Mouse (Mus musculus): ENCODE results near the gene Timp2.

Gene Timp2

DNA sequence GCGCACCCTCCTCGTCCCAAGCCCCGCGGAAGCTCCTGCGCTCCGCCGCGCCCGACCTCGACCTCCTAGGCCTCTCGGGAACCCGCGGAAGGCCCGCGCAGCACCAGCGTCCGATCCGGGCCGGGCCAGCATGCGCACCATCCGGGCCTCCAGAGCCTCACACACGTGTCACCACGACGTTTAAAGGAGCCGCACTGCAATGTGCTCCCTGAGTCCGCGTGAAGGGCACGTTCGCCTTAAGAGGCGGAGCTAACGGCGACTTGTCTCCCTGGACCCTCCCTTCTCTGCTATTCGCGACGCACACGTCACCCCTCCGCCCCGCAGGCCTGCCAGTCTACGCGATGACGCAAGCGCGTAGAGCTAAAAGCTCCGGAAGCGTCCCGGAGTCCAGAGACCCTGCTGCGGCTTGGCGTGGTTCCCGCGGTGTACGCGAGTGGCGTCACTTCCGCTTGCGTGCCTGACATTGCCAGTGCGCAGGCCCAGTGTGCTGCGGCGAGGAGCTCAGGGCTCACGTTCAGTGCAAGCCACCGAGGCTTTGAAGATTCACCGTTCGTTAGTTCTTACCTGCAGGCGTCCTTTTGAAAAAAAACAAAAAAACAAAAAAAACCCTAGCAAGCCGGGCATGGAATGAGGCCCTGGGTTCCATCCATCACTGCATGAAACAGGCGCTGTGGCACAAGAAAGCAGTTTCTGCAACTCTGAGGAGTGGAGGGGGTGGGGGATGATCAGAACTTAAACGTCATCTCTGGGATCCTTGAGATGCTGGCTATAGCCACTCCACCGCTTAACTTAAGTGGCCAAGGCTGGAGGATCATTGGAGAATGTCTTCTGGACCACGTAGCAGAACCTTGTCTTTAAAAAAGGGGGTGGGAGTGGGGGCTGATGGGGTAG is 65.3 kb downstream of the Timp2 start, which contains the start of gene Usp36:
Usp36 (minus strand) TSS at position 246 of the 891 bp plus-strand sequence.
- peak; percentile 99 for DNase-seq (ENCODE audit: low spot score)

DNA sequence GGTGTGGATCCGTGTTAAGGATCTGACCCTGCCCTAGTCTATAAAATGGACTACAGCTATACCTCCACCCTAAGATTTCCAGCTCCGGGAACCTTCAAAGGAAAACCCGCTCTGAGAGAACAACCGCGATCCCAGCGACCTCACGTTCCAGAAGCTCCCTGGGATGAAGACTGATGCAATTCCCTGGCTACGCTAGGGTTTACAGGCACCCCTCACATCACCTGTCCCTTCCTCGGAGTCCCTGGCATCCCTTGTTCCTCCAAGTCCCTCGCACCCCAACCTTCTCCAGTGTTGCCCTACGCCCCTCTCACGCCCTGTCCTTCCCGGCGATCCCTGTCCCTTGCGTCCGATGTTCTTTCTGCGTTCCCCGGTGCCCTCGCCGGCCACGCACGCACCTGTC is 66.0 kb downstream of the Timp2 start:
- DNase-seq (ENCODE audit: low spot score), result no peak

DNA sequence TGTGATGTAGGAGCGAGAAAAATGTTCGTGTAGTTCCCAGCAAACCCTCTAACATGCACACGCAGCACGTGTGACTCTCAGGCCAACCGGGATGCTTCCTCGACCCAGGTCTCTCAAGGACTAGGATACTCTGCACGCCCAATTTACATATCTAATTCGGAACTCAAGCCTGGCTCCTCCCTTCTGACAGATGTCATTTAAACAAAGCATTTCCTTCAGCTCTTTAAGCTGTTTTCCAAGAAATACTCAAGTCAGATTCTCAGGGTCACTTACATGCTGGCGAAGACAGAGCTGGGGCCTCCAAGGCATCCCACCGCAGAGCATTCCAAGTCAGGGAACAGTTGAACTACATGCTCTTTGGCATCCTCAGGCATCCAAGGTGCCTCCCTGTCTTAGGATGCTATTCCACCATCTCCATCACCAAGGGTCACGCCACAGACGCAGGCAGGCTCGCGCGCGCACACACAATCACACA is 66.5 kb downstream of the Timp2 start:
- no peak for DNase-seq (ENCODE audit: low spot score)

DNA sequence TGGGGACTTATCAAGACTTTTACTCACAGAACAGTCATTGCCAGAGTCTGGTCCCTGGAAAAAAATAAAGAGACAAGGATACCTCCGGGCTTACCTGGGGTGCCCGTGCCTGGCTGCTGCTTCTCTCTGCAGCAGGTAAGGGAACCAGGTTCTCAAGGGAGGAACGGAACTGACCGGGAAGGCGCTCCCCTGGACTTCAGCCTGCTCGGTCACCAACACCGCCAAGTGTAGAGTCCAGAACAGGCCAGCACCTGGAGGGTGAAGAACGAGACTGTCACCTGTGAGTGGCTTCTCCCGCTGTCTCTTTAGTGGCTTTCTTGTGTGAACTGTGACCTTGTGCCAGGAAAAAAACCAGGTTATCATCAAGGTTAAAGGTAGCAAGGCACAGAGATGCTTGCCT is 68.0 kb downstream of the Timp2 start:
- DNase-seq (ENCODE audit: low spot score), result no peak

DNA sequence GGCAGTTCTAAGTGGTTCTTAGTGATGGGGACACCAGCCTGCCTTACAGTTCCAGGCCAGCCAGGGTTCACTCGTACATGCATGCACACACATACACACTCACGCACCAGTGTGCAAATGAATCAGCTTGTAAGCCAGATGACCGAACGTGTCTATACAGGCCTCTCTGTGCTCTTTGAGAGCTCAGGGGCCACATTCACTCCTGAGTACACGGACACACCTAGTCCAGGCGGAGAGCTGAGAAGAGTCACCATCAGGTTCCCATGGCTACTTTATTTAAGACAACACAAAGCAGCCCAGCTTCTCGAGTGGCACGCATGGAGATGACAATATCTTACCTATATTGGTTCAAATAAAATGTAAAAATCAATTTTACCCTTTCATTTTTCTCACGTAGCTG is 69.1 kb downstream of the Timp2 start:
- no peak for DNase-seq (ENCODE audit: low spot score)

DNA sequence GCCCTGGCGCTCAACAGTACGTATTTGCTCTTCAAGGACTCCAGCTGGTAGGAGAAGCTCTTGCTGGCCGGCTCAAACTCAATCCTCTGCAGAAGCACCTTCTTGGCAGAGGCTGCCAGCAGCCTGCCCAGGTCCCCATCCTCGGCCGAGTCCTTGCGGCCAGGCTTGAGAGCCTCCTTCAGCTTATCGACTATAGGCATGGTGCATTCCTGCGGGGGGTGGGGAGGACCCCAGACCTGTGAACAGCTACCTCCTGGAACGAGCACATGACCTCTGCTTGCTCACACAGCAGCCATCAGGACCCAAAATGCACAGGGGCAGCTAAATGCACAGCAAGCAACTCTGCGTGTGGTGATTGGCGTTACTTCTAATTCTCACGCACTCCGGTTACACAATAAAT is 69.7 kb downstream of the Timp2 start:
- no peak for DNase-seq (ENCODE audit: low spot score)

DNA sequence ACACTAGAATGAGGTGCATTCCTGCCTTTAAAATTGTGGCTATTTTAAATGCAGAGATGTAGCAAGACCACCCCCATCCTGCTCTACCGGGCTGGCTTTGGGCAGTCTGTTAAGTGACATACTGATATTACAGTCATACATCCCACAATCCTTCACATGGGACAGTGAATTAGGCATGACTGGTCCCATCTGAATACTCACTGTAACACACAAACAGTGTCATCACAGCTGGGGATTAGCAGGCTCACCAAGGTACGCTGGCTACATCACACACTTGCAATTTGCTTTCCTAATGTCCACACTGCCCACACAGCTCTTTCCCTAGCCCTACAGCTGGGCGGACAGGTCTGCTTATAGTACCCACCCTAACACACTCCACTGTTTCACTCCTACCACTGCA is 75.3 kb downstream of the Timp2 start:
- DNase-seq (ENCODE audit: low spot score), result no peak

DNA sequence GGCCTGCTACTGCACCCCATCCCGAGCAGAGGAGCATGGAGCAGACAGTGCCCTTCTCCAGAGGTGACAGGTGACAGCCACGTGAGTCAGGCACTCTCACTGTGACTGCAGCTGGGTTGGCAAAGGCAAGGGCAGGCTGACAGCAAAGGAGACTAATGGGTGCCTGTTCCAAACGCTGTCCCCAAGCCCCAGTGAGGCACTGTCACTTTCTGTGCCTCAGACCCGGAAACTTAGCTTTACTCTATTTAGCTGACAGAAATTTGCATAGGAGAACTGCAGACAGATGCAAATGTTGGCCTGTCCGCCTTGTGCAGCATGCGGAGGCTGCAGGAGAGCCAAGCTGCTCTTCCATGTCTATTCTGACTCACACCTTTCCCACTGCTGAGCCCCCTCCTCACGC is 79.2 kb downstream of the Timp2 start:
- DNase-seq (ENCODE audit: low spot score), result no peak

DNA sequence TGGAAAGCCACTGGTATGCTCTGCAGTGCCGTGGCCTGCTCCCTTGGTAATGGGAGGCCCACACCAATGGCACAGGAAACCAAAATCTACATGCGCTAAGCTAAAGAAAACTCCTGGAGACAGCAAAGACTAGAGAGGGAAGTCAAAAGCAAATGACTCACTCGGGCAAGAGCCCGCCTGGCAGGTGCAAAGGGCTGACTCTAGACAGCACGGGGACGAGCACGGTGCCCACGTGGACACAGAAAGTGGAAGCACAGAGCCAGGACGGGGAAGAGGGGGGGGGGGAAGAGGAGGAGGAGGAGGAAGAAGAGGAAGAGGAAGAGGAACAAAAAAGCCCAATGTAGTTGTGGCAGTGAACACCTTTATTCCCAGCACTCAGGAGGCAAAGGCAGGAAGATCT is 80.4 kb downstream of the Timp2 start:
- no peak for DNase-seq (ENCODE audit: low spot score)

DNA sequence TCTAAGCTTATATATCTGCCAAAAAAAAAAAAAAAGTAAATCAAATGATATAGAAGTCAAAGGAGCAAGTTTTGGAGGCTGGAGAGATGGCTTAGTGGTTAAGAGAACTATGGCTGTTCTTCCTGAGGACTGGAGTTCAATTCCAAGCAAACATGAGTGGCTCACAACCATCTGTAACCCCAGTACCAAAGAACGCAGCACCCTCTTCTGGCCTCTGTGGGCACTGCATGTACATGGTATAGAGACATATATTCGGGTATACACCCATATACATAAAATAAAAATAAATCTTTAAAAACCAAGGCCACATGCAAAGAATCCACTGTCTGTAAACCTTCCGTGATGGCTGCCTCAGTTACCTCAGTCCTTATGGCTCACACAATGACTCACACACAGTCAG is 85.7 kb downstream of the Timp2 start:
- no peak for DNase-seq (ENCODE audit: low spot score)

DNA sequence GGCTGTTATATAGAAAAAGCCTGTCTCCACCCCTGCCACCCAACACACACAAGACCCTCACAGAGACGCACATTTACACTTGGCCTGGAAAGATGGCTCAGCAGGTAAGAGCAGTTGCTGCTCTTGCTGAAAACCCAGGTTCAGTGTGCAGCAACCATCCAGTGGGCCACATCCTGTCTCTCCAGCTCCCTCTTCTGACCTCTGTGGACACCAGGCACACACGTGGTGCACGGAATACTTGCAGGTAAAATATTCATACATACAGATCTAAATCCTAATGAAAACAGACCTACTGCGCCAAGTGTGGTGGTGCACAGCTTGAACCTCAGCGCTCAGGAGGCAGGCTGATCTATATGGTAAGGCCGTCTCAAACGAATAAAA is 88.9 kb downstream of the Timp2 start:
- no peak for DNase-seq (ENCODE audit: low spot score)

DNA sequence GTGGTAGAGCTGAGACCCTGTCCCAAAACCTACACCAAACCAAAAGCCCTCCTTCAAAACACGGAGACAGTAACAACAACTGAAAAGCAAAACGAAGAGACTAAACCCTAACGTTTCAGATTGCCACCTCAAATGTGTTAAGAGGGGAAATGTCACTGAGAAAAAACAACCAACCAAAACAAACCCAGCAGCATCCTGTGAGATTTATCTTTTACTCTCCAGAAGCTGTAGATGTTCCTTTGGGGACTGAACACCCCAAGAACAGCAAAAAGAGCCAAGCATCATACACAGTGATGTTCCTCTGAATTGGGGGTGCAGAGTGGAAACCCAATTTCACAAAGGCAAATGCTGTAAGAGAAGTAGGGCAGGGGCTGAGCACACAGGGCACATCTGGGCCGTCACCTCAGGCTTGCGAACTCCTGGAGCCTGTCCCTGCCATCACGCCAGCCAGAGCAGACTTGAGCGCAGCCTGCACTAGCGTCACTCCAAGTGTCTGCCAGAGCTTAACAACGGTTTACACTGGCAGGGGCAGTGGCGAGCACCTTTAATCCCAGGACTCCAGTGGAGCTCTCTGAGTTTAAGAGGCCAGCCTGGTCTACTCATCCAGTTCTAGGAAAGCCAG is 89.4 kb downstream of the Timp2 start:
- DNase-seq (ENCODE audit: low spot score), result no peak

DNA sequence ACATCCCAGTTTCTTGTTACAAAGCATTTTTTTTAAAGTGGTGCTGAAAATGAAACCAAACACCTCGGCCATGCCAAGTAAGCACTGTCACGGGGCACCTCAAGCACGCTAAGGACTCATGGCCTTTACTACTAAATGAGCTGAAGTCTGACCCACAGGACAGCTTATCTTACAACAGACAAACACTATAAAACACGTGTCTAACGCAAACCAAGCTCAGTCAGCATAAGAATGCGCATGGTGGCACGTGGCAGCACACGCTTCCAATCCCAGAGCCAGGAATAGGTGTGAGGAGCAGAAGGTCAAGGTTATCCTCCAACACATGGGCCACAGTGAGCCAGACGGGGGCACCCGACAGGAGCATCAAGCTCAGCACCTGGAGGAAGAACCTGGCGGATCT is 89.9 kb downstream of the Timp2 start:
- no peak for DNase-seq (ENCODE audit: low spot score)

DNA sequence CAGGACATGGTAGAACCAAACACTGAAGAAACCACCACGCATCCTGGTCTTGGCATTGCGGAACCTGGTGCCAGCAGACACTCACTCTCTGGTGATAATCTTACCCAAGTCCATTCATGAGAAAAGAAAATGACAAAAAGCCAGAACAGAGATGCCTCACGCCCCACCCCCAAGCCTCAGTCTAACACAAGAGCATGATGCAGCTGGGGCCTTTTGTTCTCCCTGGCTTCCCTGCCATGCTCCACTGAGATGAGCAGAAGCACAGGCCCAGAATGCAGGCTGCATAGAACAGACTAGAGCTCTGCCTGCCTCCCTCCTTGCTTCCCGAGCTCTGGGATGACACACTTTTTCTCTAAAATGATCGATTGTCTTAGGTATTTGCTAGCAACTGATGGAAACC is 92.4 kb downstream of the Timp2 start:
- no peak for DNase-seq (ENCODE audit: low spot score)

DNA sequence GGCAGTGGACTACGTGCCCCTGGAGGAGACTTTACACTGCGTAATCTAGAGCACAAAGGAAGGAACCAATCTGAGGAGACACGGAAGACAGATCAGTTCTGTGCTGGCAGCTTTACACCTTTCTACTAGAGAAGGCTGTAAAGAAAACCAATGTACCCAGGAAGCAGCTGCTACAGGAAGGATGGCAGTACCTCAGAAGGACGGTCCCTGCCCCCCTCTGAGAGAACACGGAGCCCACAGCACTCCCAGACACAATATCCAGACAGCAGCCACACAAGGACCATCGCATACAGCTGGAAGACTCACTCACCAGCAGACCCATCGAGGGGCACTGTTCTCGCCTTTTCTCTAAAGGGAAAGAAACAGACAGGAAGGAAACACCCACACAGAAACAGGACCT is 95.5 kb downstream of the Timp2 start:
- no peak for DNase-seq (ENCODE audit: low spot score)

DNA sequence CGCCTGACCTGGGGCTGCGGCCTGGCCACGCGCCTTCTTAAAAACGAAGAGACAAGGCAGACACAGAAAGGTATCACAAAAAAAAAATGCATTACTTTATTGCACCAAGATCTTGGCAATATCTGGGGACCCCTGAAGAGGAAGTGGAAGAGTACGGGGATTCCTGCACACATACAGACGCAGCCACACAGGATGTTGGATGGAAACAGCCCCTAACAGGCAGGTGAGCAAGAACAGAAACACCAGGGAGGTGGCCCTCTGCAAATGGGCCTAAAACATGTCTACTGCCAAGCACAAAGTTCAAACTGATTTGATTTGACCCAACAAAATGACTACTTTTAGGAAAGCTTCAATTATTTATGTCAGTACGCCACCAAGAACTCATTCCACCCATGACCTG is 96.0 kb downstream of the Timp2 start:
- no peak for DNase-seq (ENCODE audit: low spot score)

DNA sequence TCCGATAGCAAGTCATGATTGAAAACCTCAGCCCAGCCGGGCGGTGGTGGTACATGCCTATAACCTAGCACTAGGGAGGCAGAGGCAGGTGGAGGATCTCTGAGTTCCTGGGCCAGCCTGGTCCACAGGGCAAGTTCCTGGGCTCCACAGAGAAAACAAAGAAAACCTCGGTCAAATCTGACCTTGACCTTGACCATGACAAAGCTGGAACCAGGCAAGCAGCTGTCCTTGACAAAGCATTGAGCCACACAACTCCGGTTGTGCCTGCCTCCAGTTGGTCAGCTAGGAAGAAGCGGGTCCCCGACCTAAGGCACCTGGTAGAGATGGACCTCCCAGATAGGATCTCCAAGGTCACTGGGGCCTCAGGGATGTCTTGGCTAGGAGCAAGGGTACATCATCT is 99.2 kb downstream of the Timp2 start:
- no peak for DNase-seq (ENCODE audit: low spot score)

DNA sequence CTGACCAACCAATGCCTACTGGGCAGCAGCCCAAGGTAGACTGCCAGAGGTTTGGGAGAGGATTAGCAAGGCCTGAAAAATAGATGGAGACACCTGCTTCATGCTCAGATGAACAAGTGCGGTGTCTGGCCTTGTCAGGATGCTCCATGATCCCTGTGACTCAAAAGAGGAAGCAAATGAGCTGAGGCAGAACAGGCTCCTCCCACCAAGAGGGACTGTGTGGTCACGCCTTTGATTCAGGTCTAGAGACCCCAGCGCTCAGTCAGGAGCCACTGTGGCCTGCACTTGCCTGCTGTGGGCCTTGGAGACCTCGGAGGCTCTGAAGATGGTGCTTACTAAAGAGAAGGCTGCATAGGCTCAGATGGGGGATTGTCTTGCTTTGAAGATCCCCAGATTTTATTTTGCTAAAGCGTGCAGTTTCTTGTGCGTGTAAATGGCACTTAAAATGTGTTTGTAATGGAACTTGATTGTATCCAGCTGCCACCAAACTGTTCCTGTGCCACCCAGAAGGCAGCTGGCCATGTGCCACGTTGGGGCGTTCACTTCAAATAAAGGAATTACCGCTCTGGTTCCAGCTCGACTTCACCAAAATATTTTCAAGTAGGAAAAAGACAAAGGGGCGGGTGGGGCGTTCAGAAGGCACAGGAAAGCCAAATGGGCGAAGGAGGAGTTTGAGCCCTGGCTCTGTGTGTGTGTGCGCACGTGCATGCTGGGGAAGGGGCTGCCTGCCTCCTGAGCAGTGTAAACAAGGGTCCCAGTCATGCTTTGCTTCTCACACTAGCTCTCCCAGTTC is 101.2 kb downstream of the Timp2 start:
- peak; percentile 58 for DNase-seq (ENCODE audit: low spot score)

DNA sequence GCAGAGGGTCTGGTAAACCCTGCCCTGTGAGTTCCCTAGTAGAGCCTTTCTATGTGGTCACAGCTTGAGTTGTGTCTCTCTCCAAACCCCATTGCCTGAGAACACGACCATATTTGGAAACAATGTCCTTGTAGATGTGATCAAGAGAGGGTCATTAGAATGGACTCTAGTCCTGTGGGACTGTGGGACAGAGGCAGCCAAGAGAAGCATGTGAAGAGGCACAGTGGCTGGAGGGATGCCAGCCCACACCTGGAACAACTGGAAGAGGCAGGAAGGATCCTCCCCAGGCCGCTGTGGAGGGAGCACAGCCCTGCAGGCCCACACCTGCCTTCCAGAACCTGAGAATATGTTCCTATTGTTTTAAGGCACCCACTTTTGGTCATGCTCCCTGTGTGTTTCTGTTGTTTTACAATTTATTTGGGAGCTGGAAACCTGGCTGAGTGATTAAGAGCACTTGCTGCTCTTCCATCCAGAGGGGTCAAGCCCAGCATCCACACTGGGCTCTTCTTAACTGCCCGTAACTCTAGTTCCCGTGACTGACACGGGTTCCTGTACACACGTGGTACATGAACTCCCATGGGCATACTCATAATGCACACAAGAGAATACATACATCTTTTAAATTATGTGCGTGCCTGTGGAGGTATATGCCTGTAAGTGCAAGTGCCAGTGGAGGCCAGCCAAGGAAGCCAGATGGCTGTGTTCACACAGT is 101.9 kb downstream of the Timp2 start:
- DNase-seq (ENCODE audit: low spot score), result no peak

Measured in ovary, postnatal 36 days (tissue).